Mouse (Mus musculus) G1E (cell line): ENCODE data around the gene Gm45837. TPM values are rescaled to one million over a fixed set of nuclear protein-coding genes. Genes with fewer than 3 reads are reported as not detected.

Source experiments
- ATAC-seq: 2 replicates; pipeline ENCODE4 v1.8.0; 2016; ENCODE audit warnings: mild to moderate bottlenecking; ENCODE audit not compliant: insufficient number of reproducible peaks, poor library complexity, low FRiP score, severe bottlenecking; ENCODE audit errors: extremely low read depth
- DNase-seq: peaks from one replicate; pipeline ENCODE4 v3.0.0; 2012; ENCODE audit warnings: low spot score
- H3K27me3 ChIP-seq: 2 replicates; pipeline ENCODE4 v1.6.1; 2012; ENCODE audit warnings: mild to moderate bottlenecking, low read length, inconsistent platforms; ENCODE audit not compliant: insufficient read depth
- H3K36me3 ChIP-seq: replicated peaks from 2 replicates; pipeline ENCODE3; 2012; ENCODE audit warnings: mild to moderate bottlenecking, inconsistent platforms
- H3K4me1 ChIP-seq: 2 replicates; pipeline ENCODE4 v1.6.1; 2012; ENCODE audit warnings: low read depth, low read length, inconsistent platforms, mixed read lengths; ENCODE audit not compliant: insufficient read depth
- H3K4me3 ChIP-seq: 2 replicates; pipeline ENCODE4 v1.5.1; 2012; ENCODE audit warnings: low read depth, mild to moderate bottlenecking, inconsistent platforms, low read length, moderate library complexity, mixed read lengths
- H3K9me3 ChIP-seq: replicated peaks from 2 replicates; pipeline ENCODE4 v1.6.1; 2012; ENCODE audit warnings: inconsistent platforms
- CTCF ChIP-seq: IDR thresholded peaks from 2 replicates; pipeline ENCODE4 v1.5.1; 2012; ENCODE audit warnings: low read depth, low read length, inconsistent platforms, mixed read lengths
- GATA1 ChIP-seq: IDR thresholded peaks from 2 replicates; pipeline ENCODE4 v1.6.1; 2012; ENCODE audit warnings: borderline replicate concordance, low read length, inconsistent platforms, mixed read lengths
- GATA2 ChIP-seq: IDR thresholded peaks from 2 replicates; pipeline ENCODE4 v1.6.1; 2012; ENCODE audit warnings: low read depth, low read length, inconsistent platforms, borderline replicate concordance
- POLR2AphosphoS5 ChIP-seq: IDR thresholded peaks from 2 replicates; pipeline ENCODE4 v1.6.1; 2012; ENCODE audit warnings: low read depth, low read length, inconsistent platforms; ENCODE audit not compliant: insufficient replicate concordance
- TAL1 ChIP-seq: conservative IDR thresholded peaks from 2 replicates; pipeline ENCODE4 v1.6.1; 2012; ENCODE audit warnings: low read depth, low read length, inconsistent platforms, mixed read lengths
- polyA plus RNA-seq: library from polyadenylated mRNA; stranded (reverse); fragments of >175 nt; gene quantifications from 2 replicates; pipeline ENCODE4 v1.2.3, GENCODE M21; 2012
- total RNA-seq, 2 experiments: library from RNA; stranded (forward) in 1 of 2; stranded (reverse) in 1 of 2; fragments of 200-1000 nt in 1 of 2; fragments of >200 nt in 1 of 2; fragmentation: Nextera tagmentation in 1 of 2; gene quantifications; 2 replicates each; pipeline ENCODE4 v1.2.3; 2014 to 2017

The Gm45837 gene
- total and polyA plus RNA-seq, 3 experiments, result 0.03 TPM; not detected in 2

DNA sequence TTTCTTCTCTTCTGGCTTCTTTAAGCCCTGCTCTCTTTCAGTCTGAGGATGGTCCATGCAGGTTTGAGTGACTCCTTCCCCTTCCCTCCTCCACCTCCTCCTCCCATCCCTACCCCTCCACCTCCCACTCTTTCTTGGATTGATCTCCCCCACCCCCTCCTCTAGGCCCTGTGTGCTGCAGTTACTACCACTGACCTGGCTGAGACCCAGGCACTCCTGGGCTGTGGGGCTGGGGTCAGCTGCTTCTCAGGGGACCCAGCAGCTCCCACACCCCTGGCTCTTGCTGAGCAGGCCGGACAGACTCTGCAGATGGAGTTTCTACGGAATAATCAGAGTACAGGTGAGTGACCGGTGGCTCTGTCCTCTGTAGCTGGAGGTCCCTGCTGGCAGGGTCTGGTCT lies 16.1 kb upstream of the Gm45837 start:
- H3K4me1 ChIP-seq, result no peaks in the 10 kb centered on the region
- H3K4me3 ChIP-seq, result no peak overlapping the region
- TF ChIP-seq TAL1 (no peak), GATA2 (no peak), GATA1 (no peak), POLR2AphosphoS5 (no peak), CTCF (no peak)
- no peaks in the 10 kb centered on the region for H3K27me3 ChIP-seq
- DNase-seq (no peak), ATAC-seq (no peak)
- peaks cover 6% of the 10 kb centered on the region; the same call in 1 of the 2 replicates for H3K9me3 ChIP-seq
- peaks cover 99% of the 10 kb centered on the region for H3K36me3 ChIP-seq

DNA sequence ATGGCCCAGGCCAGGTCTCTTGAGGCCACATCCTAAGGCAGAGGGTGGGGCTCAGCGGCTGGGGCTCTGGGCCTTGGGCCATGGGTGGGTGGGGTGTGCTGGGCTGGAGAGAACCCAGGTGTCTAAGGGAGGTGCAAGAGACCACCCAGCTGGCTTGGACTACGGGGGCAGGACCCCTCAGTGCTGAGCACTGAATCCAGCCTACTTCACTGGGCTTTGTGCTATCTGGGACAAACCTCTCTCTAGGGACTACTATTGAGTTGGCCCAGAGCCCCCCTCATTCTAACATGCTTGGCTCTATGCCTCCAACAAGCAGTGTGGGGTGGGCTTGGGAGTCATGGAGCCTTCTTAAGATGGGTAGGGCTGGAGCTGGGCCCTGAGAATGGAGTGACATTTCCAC lies 15.2 kb upstream of the Gm45837 start:
- TF ChIP-seq GATA2 (no peak), GATA1 (no peak), POLR2AphosphoS5 (no peak), TAL1 (no peak)
- H3K27me3 ChIP-seq, result no peaks in the 10 kb centered on the region
- H3K4me1 ChIP-seq, result no peaks in the 10 kb centered on the region; the same call in 1 of the 2 replicates
- DNase-seq (no peak), ATAC-seq (no peak)
- H3K4me3 ChIP-seq, result no peak overlapping the region
- peaks cover 99% of the 10 kb centered on the region for H3K36me3 ChIP-seq
- peaks cover 6% of the 10 kb centered on the region; the same call in 1 of the 2 replicates for H3K9me3 ChIP-seq

DNA sequence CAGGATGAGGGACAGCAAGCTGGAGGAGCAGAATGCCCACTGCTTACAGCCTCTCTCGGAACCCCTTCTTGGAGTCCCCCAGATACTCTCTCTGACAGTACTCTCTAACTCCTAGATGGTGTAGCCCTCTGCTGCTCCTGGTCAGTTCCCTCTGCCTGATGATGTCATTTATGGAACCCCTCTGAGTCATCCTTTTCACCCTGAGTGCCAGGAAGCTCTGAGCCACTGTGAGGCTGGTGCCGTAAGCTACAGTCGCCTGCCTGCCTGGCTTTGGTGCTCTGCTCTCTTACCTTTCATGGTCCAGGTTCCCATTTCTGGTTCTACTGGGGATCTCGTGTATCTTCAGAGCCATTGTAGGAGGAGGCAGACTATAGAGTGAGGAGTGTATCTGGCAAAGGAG lies 13.5 kb upstream of the Gm45837 start:
- Histone ChIP-seq H3K4me1 (no peaks in the 10 kb centered on the region; the same call in 1 of the 2 replicates), H3K27me3 (no peaks in the 10 kb centered on the region), H3K9me3 (peaks cover 6% of the 10 kb centered on the region; the same call in 1 of the 2 replicates), H3K36me3 (peaks cover 99% of the 10 kb centered on the region), H3K4me3 (no peak overlapping the region)
- no peak for DNase-seq
- ATAC-seq, result no peak
- TF ChIP-seq GATA2, result no peak

DNA sequence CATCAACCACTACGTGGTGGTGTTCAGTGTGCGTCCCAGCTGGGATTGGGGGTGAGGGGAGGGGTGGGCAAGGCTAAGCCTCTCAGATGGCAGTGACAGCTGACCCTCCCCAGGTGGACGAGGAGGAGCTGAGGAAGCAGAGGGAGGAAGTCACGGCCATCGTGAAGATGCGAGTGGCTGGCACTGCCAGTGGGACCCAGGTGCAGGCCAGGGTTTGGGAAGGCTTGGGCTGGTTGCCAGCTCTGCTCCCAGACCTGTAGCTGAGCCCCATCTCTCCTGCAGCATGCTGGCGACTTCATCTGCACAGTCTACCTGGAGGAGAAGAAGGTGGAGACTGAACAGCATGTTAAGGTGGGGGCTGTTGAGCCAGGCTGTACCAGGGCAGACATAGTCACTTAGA lies 9.2 kb upstream of the Gm45837 start:
- no peak overlapping the region for H3K4me3 ChIP-seq
- no peaks in the 10 kb centered on the region; the same call in 1 of the 2 replicates for H3K4me1 ChIP-seq
- no peaks in the 10 kb centered on the region for H3K27me3 ChIP-seq
- ATAC-seq, result no peak
- no peak for TF ChIP-seq TAL1
- TF ChIP-seq GATA1, result no peak
- TF ChIP-seq GATA2, result no peak
- no peak for DNase-seq
- H3K9me3 ChIP-seq, result peaks cover 6% of the 10 kb centered on the region; the same call in 1 of the 2 replicates
- H3K36me3 ChIP-seq, result peaks cover 98% of the 10 kb centered on the region

DNA sequence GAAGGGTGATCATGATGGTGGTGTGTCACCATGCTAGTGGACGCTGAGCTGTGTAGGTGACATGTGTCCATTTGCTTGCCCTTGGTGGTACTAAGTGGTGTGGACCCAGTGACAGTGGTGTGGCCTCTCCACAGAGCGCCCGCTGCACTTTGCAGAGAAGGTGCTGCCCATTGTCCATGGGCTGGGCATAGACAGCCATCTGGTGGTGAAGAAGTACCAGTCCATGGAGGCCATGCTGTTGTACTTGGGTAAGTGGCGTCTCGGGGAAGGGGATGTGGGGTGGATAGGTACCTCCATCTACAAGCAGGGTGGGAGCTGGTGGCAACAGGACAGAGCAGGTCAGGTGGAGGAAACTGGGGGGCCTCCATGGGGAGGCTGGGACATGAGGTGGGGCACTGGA lies 6.9 kb upstream of the Gm45837 start:
- H3K27me3 ChIP-seq, result no peaks in the 10 kb centered on the region
- H3K9me3 ChIP-seq, result no peaks in the 10 kb centered on the region
- no peaks in the 10 kb centered on the region; the same call in 1 of the 2 replicates for H3K4me1 ChIP-seq
- ATAC-seq (no peak), DNase-seq (no peak)
- TF ChIP-seq TAL1, result no peak
- TF ChIP-seq POLR2AphosphoS5, result no peak
- no peak for TF ChIP-seq GATA2
- no peak for TF ChIP-seq CTCF
- H3K4me3 ChIP-seq, result no peak overlapping the region
- peaks cover 98% of the 10 kb centered on the region for H3K36me3 ChIP-seq

GRCm38 (mm10) chr7:101412796-101413195 lies 2.1 kb downstream of the Gm45837 start:
- Histone ChIP-seq H3K27me3 (peaks cover 9% of the 10 kb centered on the region), H3K36me3 (peaks cover 53% of the 10 kb centered on the region), H3K9me3 (no peaks in the 10 kb centered on the region), H3K4me3 (no peak overlapping the region), H3K4me1 (peaks cover 41% of the 10 kb centered on the region)
- TF ChIP-seq GATA2, result no peak
- TF ChIP-seq CTCF, result peak; percentile 99
- TF ChIP-seq POLR2AphosphoS5, result no peak
- ATAC-seq (peak; percentile 18; the same call in 1 of the 2 replicates), DNase-seq (peak; percentile 63)

GRCm38 (mm10) chr7:101414209-101414608 lies 3.5 kb downstream of the Gm45837 start:
- Histone ChIP-seq H3K36me3 (peaks cover 39% of the 10 kb centered on the region), H3K4me3 (no peak overlapping the region), H3K4me1 (peaks cover 41% of the 10 kb centered on the region), H3K27me3 (peaks cover 15% of the 10 kb centered on the region), H3K9me3 (no peaks in the 10 kb centered on the region)
- DNase-seq (no peak), ATAC-seq (no peak)
- TF ChIP-seq TAL1, result no peak
- TF ChIP-seq GATA1, result no peak
- no peak for TF ChIP-seq GATA2
- no peak for TF ChIP-seq CTCF
- no peak for TF ChIP-seq POLR2AphosphoS5
